Mouse (Mus musculus) left cerebral cortex, adult 11 months (tissue): Measurements from ENCODE around the gene Gm17334.

Source experiments
- DNase-seq: peaks from one replicate; pipeline ENCODE4 v3.0.0; 2022; ENCODE audit warnings: low spot score

Gene Gm17334

DNA sequence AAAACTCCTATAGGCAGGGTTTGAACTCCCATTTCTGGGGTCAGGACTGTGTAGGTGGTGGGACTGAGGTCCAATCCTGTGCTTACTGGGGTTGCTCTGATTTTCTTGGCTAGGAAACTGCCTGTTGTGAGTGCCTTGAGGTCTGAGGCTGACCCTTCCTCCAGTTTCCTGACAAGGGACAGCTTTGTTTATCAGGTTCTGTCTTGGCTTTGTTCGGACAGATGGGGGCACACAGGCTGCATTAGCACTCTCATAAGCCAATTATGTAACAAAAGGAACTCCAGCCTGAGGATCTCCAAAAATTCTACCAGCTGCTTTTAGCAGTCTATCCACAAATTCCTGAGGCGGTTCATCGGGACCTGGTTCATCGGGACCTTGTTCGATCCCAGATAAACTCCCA lies 30.6 kb downstream of the Gm17334 start:
- no peak for DNase-seq

DNA sequence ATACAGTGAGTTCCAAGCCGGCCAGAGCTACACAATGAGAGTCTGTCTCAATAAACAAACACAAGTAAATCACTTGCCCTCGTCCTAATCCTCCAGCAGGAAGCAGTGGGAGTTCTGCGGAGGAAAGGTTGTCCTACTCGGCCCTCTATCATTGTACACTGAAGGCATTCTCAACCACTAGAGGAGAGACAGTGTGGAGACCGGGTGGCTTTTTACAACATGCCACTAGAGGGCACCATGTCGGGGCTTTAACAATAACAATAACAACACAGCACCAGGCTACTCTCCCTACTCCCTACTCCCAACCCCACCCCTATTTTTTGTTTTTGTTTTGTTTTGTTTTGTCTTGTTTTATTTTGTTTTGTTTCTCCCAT lies 35.4 kb downstream of the Gm17334 start:
- peak; percentile 47 for DNase-seq

DNA sequence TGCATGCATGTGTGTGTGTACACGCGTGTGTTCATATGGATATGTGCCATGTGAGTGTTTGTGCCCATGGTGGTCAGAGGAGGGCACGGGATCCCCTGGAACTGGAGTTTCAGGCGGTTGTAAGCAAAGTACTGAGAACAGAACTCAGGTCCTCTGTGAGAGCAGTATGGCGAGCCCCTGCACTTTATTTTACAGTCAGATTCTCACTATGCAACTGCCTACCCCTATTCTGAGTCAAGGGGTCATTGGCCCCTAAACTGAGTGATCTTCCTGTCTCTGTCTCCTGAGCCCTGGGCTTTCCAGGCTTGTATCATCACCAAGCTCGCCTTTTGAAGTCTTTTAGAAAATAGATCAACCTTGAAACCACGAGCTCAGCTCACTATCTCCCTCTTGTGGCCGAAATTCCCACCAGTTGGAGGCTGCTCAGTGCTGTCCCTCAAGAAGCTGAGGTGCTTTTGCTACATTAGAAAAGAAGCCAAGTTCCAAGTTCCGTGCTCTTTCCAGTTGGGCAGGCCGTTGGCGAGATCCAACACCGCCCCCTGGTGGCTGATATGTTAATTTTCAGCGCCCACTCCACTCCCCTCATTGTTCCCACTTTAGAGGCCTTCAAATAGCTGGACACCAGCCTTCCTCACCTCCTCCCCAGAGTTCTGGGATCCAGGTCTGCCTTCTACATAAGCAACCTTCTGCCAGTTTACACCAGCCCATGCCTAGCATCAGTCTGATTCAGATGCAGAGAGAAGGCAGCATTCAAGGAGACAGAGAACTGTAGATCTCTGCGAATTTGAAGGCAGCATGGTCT lies 36.0 kb downstream of the Gm17334 start:
- peak; percentile 27 for DNase-seq

DNA sequence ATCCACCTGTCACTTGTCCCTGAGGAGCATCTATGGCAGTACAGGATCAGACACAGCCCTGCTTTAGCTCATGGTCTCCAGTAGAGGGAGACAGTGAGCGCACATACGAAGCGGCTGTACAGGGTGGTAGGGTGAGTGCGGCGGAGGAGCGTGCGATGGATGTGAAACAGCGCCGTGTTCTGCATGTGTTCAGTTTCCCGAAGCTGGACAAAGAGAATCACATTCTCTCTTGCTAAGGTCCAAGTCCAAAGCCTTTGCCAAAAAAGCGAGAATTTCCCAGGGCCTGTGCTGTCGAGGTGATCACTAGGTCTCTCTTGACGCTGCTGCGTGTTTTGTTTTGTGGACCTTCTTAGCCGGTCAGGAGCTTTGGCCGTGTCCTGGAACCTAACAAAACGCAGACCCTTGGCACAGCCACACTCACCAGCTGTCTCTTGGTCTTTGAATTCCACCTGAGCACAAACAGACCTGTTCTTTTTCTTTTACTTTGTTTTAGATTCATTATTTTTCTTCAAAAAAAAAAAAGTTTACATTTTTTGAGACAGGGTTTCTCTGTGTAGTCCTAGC lies 37.2 kb downstream of the Gm17334 start:
- DNase-seq, result no peak

DNA sequence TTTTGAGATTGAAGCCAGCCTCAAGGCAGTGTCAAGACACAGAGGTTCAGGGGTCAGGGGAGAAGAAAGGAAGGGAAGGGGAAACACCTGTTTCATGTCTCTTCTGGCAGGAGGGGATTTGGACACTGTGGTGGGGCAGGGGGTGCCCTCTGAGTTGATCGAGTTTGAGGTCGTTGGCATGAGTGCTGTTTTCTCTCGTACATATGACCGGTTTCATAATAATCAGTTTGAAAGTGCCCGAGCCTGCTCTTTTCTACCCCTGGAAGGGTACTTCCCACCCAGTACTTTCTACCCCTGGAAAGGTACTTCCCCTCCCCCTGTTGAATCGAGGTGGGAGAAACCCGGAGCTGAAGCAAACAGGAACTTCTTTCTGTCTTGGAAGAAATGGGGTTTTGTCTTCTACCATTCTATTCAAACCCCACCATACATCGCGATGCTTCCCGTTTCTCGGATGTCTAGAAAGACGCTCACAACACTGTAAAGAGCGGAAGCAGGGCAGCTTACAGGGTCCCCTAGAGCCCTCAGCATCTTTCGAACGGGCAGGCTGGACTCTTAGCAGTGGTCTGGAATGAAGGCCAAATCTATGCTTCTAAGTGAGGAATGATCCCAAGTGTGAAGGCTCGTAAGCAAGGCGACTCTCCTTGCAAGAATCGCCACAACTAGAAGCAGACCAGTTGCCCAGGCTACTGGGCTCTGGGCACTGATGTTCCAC lies 37.9 kb downstream of the Gm17334 start:
- no peak for DNase-seq

DNA sequence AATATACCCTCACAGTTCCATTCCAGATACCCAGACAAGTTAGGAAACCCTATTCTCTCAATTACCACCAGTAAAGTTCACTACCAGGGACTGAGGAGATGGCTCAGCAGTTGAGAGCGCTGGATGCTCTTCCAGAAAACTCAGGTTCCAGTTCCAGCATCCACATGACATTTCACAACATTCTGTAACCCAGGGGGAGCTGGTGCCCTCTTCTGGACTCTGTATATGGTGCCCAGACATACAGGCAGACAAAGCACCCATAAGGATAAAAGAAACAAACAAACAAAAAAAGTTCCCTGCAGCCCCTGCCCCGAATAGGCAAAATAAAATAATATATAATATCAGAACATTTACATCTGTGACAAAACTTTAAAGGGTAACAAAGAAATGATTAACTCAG lies 38.6 kb downstream of the Gm17334 start:
- DNase-seq, result no peak

DNA sequence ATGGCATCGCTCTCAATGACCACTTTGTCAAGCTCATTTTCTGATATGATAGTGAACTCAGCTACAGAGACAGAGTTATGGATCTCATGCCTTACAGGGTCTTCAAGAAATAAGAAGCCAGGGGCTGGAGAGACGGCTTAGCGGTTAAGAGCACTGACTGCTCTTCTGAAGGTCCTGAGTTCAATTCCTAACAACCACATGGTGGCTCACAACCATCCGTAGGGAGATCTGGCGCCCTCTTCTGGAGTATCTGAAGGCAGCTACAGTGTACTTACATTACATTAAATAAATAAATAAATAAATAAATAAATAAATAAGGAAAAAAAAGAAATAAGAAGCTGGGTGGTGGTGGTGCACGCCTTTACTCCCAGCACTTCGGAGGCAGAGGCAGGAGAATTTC lies 39.2 kb downstream of the Gm17334 start:
- DNase-seq, result no peak

DNA sequence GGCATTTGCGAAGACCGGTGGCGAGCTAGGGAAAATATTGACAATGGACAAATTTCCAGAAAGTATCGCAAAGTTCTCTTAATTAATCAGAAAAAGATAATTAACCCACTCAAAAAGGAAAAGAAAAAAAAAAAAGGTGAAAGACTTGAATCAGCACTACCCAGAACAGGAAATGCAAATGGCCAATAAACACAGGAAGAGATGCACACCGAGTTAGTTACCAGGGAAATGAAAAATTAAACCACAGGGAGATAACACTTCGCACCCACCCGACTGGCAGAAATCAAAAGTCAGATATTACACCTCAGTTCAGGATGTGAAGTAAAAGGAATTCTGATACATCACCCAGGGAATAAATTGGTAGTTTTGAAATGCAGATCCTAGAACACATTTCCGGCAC lies 40.7 kb downstream of the Gm17334 start:
- DNase-seq, result no peak

DNA sequence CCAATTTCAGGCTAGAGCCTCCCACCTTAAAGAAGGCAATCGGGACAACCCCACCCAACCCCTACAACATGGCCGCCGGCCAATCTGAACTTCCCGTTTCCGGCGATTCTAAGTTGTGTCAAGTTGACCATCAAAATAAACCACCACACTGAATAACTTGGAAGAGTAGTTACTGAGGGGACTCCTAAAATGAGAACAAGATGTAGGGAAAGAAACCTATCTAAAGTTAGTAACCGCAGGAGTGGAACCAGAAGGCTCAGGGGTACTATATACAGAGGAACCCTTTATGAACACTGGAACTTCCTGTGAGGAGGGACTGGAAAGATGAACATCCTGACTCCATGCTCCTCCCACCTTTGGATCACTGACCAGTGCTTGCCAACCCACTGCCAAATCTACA lies 41.5 kb downstream of the Gm17334 start:
- no peak for DNase-seq
